Mouse (Mus musculus) retina, embryonic 14.5 days (tissue): ENCODE results near the gene Rabgap1l.

Source experiments
- DNase-seq: peaks from one replicate; pipeline ENCODE4 v3.0.0-alpha.2; 2015; ENCODE audit warnings: low spot score

The Rabgap1l gene

GRCm38 (mm10) chr1:160787926-160788325 lies 5.1 kb downstream of the Rabgap1l start:
- DNase-seq: no peak

GRCm38 (mm10) chr1:160787164-160787563 lies 5.8 kb downstream of the Rabgap1l start:
- DNase-seq: no peak

GRCm38 (mm10) chr1:160786571-160786970 lies 6.4 kb downstream of the Rabgap1l start:
- DNase-seq: no peak

- DNase-seq: no peak
Measured at GRCm38 (mm10) chr1:160785681-160786225, 7.3 kb downstream of the Rabgap1l start.

GRCm38 (mm10) chr1:160784122-160784521 lies 8.9 kb downstream of the Rabgap1l start:
- no peak for DNase-seq

GRCm38 (mm10) chr1:160774166-160774565 lies 18.8 kb downstream of the Rabgap1l start:
- no peak for DNase-seq

- DNase-seq: no peak
Measured at GRCm38 (mm10) chr1:160765565-160765964, 27.4 kb downstream of the Rabgap1l start.

- peak; percentile 66 for DNase-seq
Measured at GRCm38 (mm10) chr1:160758243-160758642, 34.8 kb downstream of the Rabgap1l start.

- DNase-seq: no peak
Measured at GRCm38 (mm10) chr1:160755359-160755758, 37.7 kb downstream of the Rabgap1l start.

- DNase-seq: no peak
Measured at GRCm38 (mm10) chr1:160750629-160751028, 42.4 kb downstream of the Rabgap1l start.

- DNase-seq: peak; percentile 12
Measured at GRCm38 (mm10) chr1:160746786-160747185, 46.2 kb downstream of the Rabgap1l start.

- no peak for DNase-seq
Measured at GRCm38 (mm10) chr1:160745238-160745930, 47.6 kb downstream of the Rabgap1l start.

GRCm38 (mm10) chr1:160744009-160744408 lies 49.0 kb downstream of the Rabgap1l start:
- DNase-seq: no peak

- peak; percentile 82 for DNase-seq
Measured at GRCm38 (mm10) chr1:160743229-160743628, 49.8 kb downstream of the Rabgap1l start.

- no peak for DNase-seq
Measured at GRCm38 (mm10) chr1:160740650-160741049, 52.4 kb downstream of the Rabgap1l start.

GRCm38 (mm10) chr1:160734743-160735142 lies 58.3 kb downstream of the Rabgap1l start:
- DNase-seq: no peak

- DNase-seq: no peak
Measured at GRCm38 (mm10) chr1:160729944-160730343, 63.1 kb downstream of the Rabgap1l start.

- peak; percentile 79 for DNase-seq
Measured at GRCm38 (mm10) chr1:160717742-160718141, 75.3 kb downstream of the Rabgap1l start.

GRCm38 (mm10) chr1:160714685-160715084 lies 78.3 kb downstream of the Rabgap1l start:
- DNase-seq: peak; percentile 41

- no peak for DNase-seq
Measured at GRCm38 (mm10) chr1:160713887-160714286, 79.1 kb downstream of the Rabgap1l start.

GRCm38 (mm10) chr1:160713383-160713782 lies 79.6 kb downstream of the Rabgap1l start:
- no peak for DNase-seq

GRCm38 (mm10) chr1:160710539-160710938 lies 82.5 kb downstream of the Rabgap1l start:
- no peak for DNase-seq

- no peak for DNase-seq
Measured at GRCm38 (mm10) chr1:160704596-160704995, 88.4 kb downstream of the Rabgap1l start.

GRCm38 (mm10) chr1:160703813-160704212 lies 89.2 kb downstream of the Rabgap1l start:
- DNase-seq: no peak
